Mouse (Mus musculus) left cerebral cortex, adult 11 months (tissue): ENCODE measurements at regions not wholly inside any gene's neighbourhood (a gene's known extent, or its start where the extent isn't known, plus 50 kb on each side); places are given as distances from the start of the nearest gene placed in this dataset.

ENCODE experiments used
- DNase-seq: peaks from one replicate; pipeline ENCODE4 v3.0.0; 2022; ENCODE audit warnings: low spot score

DNA sequence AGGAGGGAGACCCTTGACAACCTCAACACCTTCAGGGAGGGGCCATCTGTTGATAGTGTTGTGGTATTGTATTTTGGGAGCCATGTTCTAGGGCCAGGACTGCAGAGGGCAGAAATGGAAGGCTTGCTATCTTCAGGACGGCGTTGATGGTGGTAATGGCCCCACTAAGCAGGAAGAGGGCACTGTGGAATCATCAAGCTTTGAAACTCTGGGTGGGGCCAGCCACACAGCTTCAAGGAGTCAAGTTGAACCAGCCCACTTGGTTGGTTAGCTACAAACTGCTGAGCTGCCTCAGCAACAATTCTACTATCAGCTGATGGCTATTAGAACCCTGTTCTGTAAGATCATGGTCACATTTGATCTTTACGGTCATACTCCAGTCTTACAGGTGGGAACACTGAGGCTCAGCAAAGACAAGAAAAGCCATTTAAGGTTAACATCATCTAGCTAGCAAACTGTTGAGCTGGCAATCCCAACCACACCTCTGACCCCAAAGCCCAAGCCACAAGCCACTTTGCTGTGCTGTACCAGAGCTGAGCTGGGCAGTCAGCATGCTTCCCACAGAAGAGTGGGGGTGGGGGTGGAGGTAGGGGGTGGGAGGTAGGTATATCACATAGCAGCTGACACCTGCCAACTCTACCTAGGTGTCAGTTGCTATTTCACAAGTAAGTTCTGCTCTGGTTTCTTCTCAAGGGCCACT is 203.9 kb downstream of the Uaca start:
- no peak for DNase-seq

GRCm38 (mm10) chr9:60999001-60999529 is 204.7 kb downstream of the Uaca start:
- no peak for DNase-seq

- no peak for DNase-seq
Measured at GRCm38 (mm10) chr9:61000232-61000631, 205.9 kb downstream of the Uaca start.

GRCm38 (mm10) chr9:61002572-61002971 is 208.2 kb downstream of the Uaca start:
- no peak for DNase-seq

DNA sequence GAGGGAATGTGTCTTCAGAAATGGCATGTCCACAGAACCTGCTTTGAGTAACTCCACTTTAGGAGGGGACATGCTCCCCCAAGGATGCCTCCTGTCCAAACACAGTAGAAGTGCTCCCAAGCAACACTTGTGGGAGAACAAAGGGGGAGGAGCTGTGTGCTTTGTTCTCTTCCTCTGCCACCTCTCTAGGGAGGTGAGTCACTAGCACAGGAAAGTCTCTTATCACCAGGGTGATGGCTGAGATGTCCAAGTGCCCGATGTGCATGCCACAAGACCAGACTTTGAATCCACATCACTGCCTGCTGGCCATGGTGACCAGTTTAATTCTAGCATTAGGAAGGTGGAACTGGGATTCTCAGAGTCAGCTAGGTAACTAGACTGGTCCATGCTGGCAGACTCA is 214.1 kb downstream of the Uaca start:
- no peak for DNase-seq

DNA sequence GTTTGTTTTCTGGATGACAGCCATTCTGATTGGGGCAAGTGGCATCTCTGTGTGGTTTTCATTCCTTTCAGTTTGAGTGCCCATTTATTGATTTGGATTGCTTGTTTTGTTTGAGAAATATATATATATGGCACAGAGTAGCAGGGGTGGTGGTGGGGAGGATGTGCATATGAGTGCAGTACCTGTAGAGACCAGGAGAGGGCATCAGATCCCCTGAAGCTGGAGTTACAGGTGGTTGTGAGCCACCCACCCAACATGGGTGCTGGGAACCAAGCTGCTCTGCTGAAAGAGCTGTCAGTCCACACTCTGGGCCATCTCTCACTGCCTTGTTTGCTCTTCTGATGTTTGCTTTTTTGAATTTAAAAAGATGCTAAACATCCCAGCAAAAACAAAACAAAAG is 216.7 kb downstream of the Uaca start:
- no peak for DNase-seq

GRCm38 (mm10) chr9:61012771-61013540 is 218.6 kb downstream of the Uaca start:
- DNase-seq: peak; percentile 74

DNA sequence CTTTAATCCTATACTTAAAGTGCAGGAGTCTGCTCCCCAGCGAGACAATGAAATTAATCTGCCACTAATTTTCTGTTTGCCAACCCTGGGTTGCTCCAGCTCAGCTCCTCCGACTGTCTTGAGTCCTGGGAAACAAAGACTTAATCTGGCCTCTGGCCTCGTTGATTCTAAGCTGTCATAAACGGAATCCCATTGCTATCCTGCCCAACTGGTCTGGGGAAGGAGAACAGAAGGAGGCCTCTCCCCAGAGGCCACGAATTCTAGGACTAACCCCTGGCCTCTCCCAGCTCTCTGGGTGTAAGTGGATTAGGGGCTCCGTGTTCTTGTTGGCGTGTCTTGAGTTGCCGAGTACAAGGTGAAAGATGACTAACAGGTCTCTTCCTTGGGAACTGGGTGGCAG is 219.8 kb downstream of the Uaca start:
- DNase-seq: no peak

DNA sequence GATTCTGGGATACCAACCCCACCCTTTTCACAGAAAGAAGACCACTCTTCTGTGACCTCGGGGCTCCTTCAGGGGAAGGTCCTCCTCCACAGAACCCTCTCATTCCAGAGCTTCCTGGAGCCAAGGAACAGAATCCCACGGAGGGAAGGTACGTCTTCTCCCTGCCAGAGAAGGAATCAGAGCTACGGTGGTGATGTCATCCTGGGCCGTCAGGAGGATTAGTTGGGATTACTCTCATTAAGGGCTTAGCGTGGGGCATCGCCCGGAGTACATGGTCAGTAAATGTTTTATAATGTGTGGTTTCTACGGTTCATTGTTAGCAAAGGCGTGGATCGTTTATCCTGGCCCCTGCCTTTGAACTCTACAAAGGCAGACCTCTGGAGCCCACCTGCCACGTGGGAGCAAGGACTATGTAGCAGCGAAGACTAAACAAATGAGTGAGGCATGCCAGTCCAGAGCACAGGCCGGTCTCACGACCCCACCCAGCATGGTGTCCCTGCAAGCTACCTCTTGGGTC is 221.1 kb downstream of the Uaca start:
- DNase-seq: no peak

GRCm38 (mm10) chr9:61016673-61017072 is 222.3 kb downstream of the Uaca start:
- DNase-seq: no peak

- DNase-seq: no peak
Measured at GRCm38 (mm10) chr9:61019938-61020337, 225.6 kb downstream of the Uaca start.

- DNase-seq: no peak
Measured at GRCm38 (mm10) chr9:61021810-61022209, 227.5 kb downstream of the Uaca start.

DNA sequence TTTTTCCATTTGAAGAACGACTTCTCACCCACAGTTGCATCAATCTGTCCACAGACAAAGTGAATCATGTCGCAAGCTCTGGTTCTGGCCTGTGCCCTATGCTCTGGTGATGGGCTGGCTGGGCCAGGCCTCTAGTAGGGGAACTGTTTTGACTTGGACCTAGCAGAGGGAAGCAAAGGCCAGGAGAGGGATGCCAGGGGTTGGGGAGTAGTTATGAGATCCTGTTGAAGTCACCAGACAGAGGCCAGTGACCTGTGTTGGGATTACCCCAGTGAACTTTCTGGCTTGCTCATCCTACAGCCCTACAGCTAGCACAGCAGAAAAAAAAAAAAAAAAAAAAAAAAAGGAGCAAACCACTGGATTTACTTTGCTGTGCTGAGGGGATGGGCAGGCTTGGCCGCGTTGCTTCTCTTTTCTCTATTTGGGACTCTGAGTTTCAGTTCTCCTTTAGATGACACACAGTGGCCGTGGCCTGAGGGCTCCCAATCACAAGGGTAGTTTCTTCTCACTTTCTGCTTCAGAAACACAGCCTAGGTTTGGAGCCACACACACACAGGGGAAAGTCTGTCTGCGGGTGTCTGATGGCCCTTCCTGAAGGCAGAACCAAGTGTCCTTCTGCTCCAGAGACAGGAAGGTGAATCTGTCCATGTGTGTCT is 228.2 kb downstream of the Uaca start:
- DNase-seq: no peak

DNA sequence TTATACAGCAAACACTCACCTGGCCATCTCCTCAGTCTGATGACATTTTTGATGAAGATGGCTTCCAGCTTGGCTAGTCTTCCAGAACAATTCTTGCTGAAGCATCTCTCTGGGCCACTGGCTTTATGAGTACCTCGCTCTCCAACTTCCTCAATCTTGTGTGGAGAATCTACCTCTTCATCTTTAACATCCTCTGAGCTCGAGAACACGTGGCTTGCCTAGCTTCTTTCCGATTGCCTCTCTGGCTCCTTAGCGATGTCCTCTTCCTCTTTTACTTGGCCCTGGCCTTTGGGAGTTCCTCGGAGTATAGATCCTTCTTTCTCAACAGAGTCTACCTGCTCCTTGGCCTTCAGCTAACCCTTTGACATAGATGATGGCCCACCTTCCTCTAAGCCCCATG is 231.0 kb downstream of the Uaca start:
- DNase-seq: no peak

- no peak for DNase-seq
Measured at GRCm38 (mm10) chr9:61028775-61029401, 234.5 kb downstream of the Uaca start.

- no peak for DNase-seq
Measured at GRCm38 (mm10) chr9:61031699-61032447, 237.5 kb downstream of the Uaca start.

DNA sequence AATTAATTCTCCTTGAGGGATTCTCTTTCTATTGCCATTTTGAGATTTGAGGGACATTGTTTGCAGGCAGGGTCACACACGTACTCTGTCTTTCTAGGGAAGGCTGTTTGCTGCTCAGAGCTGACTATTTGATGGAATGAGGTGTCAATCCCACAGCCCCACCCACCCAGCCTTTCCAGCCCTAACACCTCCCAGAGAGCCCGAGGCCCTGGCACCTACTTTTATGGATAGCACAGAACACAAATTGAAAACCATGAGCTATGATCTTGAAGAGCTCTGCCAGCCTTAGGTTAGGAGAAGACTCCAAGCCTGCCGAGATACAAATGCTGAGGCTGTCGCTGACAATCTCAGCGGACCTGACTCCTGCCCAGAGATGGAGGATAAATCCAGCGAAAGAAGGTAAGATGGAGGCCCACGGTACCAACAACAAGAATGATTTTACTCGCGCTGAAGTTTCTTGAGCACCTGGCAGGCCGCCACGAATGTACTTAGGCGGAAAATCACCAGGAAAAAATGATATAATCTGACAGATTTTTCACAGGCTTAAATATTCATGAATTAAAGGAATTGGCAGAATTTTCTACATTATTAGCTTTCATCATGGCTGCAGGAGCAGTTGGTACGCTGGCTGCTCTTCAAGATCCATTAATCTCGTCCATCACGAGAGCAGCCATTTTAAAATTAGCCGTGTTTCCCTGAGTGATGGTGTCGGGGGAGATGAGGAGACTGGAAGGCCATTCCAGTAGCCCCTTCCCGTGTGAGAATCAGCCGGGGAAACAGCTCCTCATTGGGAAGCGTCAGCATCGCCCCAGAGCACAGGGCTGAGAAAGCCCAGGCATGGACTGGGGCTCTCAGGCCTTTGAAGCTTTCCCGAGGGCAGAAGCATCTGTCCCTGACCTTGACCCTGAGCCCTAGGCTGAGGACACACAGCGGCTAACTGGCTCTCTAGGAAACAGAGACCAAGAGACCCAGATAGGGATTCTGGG is 238.4 kb downstream of the Uaca start:
- no peak for DNase-seq

DNA sequence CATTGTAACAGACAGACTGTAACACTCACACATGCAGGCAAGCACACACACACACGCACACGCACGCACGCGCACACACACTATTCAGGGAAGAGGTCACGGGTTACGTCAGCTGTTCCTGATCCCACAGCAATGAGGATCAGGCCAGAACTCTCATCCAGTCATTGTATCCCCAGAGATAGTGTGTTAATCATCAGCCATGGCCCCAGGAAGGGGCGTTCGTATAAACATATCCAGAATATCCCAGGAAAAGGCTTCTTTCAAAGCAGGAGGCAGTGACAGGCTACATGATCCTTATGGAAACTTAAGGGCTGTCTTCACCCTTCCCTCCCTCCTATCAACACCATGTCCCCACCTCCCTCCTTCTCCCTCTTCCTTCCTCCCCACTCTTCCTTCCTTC is 239.3 kb downstream of the Uaca start:
- no peak for DNase-seq

- no peak for DNase-seq
Measured at GRCm38 (mm10) chr9:61042063-61042462, 247.7 kb downstream of the Uaca start.

DNA sequence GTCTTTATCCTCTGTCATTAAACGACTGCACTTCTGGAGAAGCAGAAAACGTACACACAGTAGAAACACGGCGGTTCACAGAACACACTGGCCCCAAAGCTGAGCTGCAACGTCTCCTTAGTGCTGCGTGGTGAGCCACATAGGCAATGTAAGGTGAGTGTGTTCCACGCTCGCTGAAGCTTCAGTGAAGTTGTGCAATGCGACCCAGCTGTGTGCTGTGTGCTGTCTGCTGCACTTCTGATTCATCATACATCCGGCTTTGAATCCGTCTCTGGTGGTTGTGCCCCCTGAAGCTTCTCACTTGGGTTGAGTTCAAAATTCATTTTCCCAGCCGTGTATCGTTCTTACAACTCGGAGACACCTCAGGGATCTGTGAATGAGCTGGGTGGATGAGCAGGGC is 250.6 kb downstream of the Uaca start:
- no peak for DNase-seq
